Mouse (Mus musculus): Measurements from ENCODE around the gene Atp6v1fnb. TPM values are rescaled to one million over a fixed set of nuclear protein-coding genes. Genes with fewer than 3 reads are reported as not detected.

Atp6v1fnb gene
- polyA plus RNA-seq, 1 experiment from 2014 or later = 0.29 TPM

GRCm38 (mm10) chr6:29500177-29500576, 28.9 kb downstream of the Atp6v1fnb start:
- Histone ChIP-seq H3K4me1 (replicated peaks; ENCODE audit: control insufficient read depth, insufficient read depth, low read length) (no peaks in the 10 kb centered on the region), H3K27ac (ENCODE audit: low read depth, low read length) (no peak overlapping the region), H3K4me3 (ENCODE audit: low read depth, low read length) (no peak overlapping the region), H3K9ac (ENCODE audit: low read length) (no peak overlapping the region), H3K9me3 (ENCODE audit: control insufficient read depth, low read length) (no peaks in the 10 kb centered on the region), H3K27me3 (ENCODE audit: control insufficient read depth, insufficient read depth, low read length) (peaks cover 15% of the 10 kb centered on the region), H3K36me3 (ENCODE audit: control insufficient read depth, insufficient read depth, low read length) (no peaks in the 10 kb centered on the region), H3K4me2 (ENCODE audit: low read depth, low read length, severe bottlenecking) (no peak overlapping the region)
- ATAC-seq (replicated peaks; ENCODE audit: low FRiP score) = no peak
- 92% methylated on average over 7 of the region's 7 CpGs for WGBS
- DNase-seq (ENCODE audit: low spot score) = no peak

GRCm38 (mm10) chr6:29500810-29501209, 29.6 kb downstream of the Atp6v1fnb start:
- Histone ChIP-seq H3K4me2 (ENCODE audit: low read depth, low read length, severe bottlenecking) (no peak overlapping the region), H3K9me3 (ENCODE audit: control insufficient read depth, low read length) (no peaks in the 10 kb centered on the region), H3K27ac (ENCODE audit: low read depth, low read length) (no peak overlapping the region), H3K9ac (ENCODE audit: low read length) (no peak overlapping the region), H3K4me1 (replicated peaks; ENCODE audit: control insufficient read depth, insufficient read depth, low read length) (no peaks in the 10 kb centered on the region), H3K36me3 (ENCODE audit: control insufficient read depth, insufficient read depth, low read length) (no peaks in the 10 kb centered on the region), H3K27me3 (ENCODE audit: control insufficient read depth, insufficient read depth, low read length) (peaks cover 13% of the 10 kb centered on the region), H3K4me3 (ENCODE audit: low read depth, low read length) (no peak overlapping the region)
- 87% methylated on average over 6 of the region's 6 CpGs for WGBS
- DNase-seq (ENCODE audit: low spot score) = no peak
- no peak for ATAC-seq (replicated peaks; ENCODE audit: low FRiP score)

- DNase-seq (ENCODE audit: low spot score) = no peak
- H3K4me1 ChIP-seq (replicated peaks; ENCODE audit: control insufficient read depth, insufficient read depth, low read length) = no peaks in the 10 kb centered on the region
- H3K27me3 ChIP-seq (ENCODE audit: control insufficient read depth, insufficient read depth, low read length) = peaks cover 12% of the 10 kb centered on the region
- ATAC-seq (replicated peaks; ENCODE audit: low FRiP score) = no peak
- H3K27ac ChIP-seq (ENCODE audit: low read depth, low read length) = no peak overlapping the region
- no peak overlapping the region for H3K4me3 ChIP-seq (ENCODE audit: low read depth, low read length)
- H3K4me2 ChIP-seq (ENCODE audit: low read depth, low read length, severe bottlenecking) = no peak overlapping the region
- H3K36me3 ChIP-seq (ENCODE audit: control insufficient read depth, insufficient read depth, low read length) = no peaks in the 10 kb centered on the region
- no peaks in the 10 kb centered on the region for H3K9me3 ChIP-seq (ENCODE audit: control insufficient read depth, low read length)
- H3K9ac ChIP-seq (ENCODE audit: low read length) = no peak overlapping the region
- 93% methylated on average over 1 of the region's 1 CpGs for WGBS
Observed at GRCm38 (mm10) chr6:29501599-29501998, 30.4 kb downstream of the Atp6v1fnb start.

GRCm38 (mm10) chr6:29505493-29505892, 34.3 kb downstream of the Atp6v1fnb start:
- Histone ChIP-seq H3K9me3 (ENCODE audit: control insufficient read depth, low read length) (no peaks in the 10 kb centered on the region), H3K4me3 (ENCODE audit: low read depth, low read length) (no peak overlapping the region), H3K4me2 (ENCODE audit: low read depth, low read length, severe bottlenecking) (no peak overlapping the region), H3K36me3 (ENCODE audit: control insufficient read depth, insufficient read depth, low read length) (no peaks in the 10 kb centered on the region), H3K4me1 (replicated peaks; ENCODE audit: control insufficient read depth, insufficient read depth, low read length) (peaks cover 5% of the 10 kb centered on the region; the same call in 1 of the 2 replicates), H3K27me3 (ENCODE audit: control insufficient read depth, insufficient read depth, low read length) (peaks cover 27% of the 10 kb centered on the region), H3K9ac (ENCODE audit: low read length) (no peak overlapping the region), H3K27ac (ENCODE audit: low read depth, low read length) (no peak overlapping the region)
- DNase-seq (ENCODE audit: low spot score) = no peak
- no peak for ATAC-seq (replicated peaks; ENCODE audit: low FRiP score)
- WGBS = 82% methylated on average over 5 of the region's 5 CpGs

- Histone ChIP-seq H3K4me3 (ENCODE audit: low read depth, low read length) (peak overlapping the region; percentile 39), H3K4me1 (replicated peaks; ENCODE audit: control insufficient read depth, insufficient read depth, low read length) (peaks cover 5% of the 10 kb centered on the region; the same call in 1 of the 2 replicates), H3K36me3 (ENCODE audit: control insufficient read depth, insufficient read depth, low read length) (no peaks in the 10 kb centered on the region), H3K9ac (ENCODE audit: low read length) (no peak overlapping the region), H3K27me3 (ENCODE audit: control insufficient read depth, insufficient read depth, low read length) (peaks cover 27% of the 10 kb centered on the region), H3K27ac (ENCODE audit: low read depth, low read length) (no peak overlapping the region), H3K4me2 (ENCODE audit: low read depth, low read length, severe bottlenecking) (peak overlapping the region; percentile 60; the same call in 1 of the 2 replicates), H3K9me3 (ENCODE audit: control insufficient read depth, low read length) (no peaks in the 10 kb centered on the region)
- no peak for DNase-seq (ENCODE audit: low spot score)
- 26% methylated on average over 8 of the region's 8 CpGs for WGBS
- ATAC-seq (replicated peaks; ENCODE audit: low FRiP score) = no peak
Observed at GRCm38 (mm10) chr6:29506834-29507233, 35.6 kb downstream of the Atp6v1fnb start.

- H3K4me3 ChIP-seq (ENCODE audit: low read depth, low read length) = peak within 1 kb of the TSS; percentile 39
- ATAC-seq (replicated peaks; ENCODE audit: low FRiP score) = peak; percentile 49; the same call in 1 of the 2 replicates
- H3K9ac ChIP-seq (ENCODE audit: low read length) = peak within 1 kb of the TSS; percentile 52
- H3K27me3 ChIP-seq (ENCODE audit: control insufficient read depth, insufficient read depth, low read length) = peaks cover 27% of the 10 kb centered on the region
- peak; percentile 71 for DNase-seq (ENCODE audit: low spot score)
- peak within 1 kb of the TSS; percentile 60 for H3K4me2 ChIP-seq (ENCODE audit: low read depth, low read length, severe bottlenecking)
- H3K36me3 ChIP-seq (ENCODE audit: control insufficient read depth, insufficient read depth, low read length) = no peaks in the 10 kb centered on the region
- no peak within 1 kb of the TSS for H3K27ac ChIP-seq (ENCODE audit: low read depth, low read length)
- no peaks in the 10 kb centered on the region for H3K9me3 ChIP-seq (ENCODE audit: control insufficient read depth, low read length)
- peaks cover 5% of the 10 kb centered on the region; the same call in 1 of the 2 replicates for H3K4me1 ChIP-seq (replicated peaks; ENCODE audit: control insufficient read depth, insufficient read depth, low read length)
- 2% methylated on average over 45 of the region's 47 CpGs for WGBS
Observed at GRCm38 (mm10) chr6:29507447-29508309, 36.4 kb downstream of the Atp6v1fnb start, which contains the start of gene Kcp. Gene Kcp (minus strand): TSS chr6:29507952.

- Histone ChIP-seq H3K36me3 (ENCODE audit: control insufficient read depth, insufficient read depth, low read length) (no peaks in the 10 kb centered on the region), H3K9ac (ENCODE audit: low read length) (no peak overlapping the region), H3K4me2 (ENCODE audit: low read depth, low read length, severe bottlenecking) (no peak overlapping the region), H3K4me3 (ENCODE audit: low read depth, low read length) (no peak overlapping the region), H3K27ac (ENCODE audit: low read depth, low read length) (no peak overlapping the region), H3K4me1 (replicated peaks; ENCODE audit: control insufficient read depth, insufficient read depth, low read length) (peaks cover 10% of the 10 kb centered on the region; the same call in 1 of the 2 replicates), H3K27me3 (ENCODE audit: control insufficient read depth, insufficient read depth, low read length) (peaks cover 27% of the 10 kb centered on the region), H3K9me3 (ENCODE audit: control insufficient read depth, low read length) (no peaks in the 10 kb centered on the region)
- DNase-seq (ENCODE audit: low spot score) (no peak), ATAC-seq (replicated peaks; ENCODE audit: low FRiP score) (no peak)
- whole genome bisulfite sequencing = 39% methylated on average over 2 of the region's 2 CpGs
Observed at GRCm38 (mm10) chr6:29509086-29509485, 37.8 kb downstream of the Atp6v1fnb start.

GRCm38 (mm10) chr6:29513284-29513683, 42.0 kb downstream of the Atp6v1fnb start:
- Histone ChIP-seq H3K9ac (ENCODE audit: low read length) (peak overlapping the region; percentile 20; the same call in 1 of the 2 replicates), H3K4me2 (ENCODE audit: low read depth, low read length, severe bottlenecking) (peak overlapping the region; percentile 44), H3K27ac (ENCODE audit: low read depth, low read length) (0 out of 2 replicates have a peak overlapping the region, but pooled peaks have one; percentile 31), H3K9me3 (ENCODE audit: control insufficient read depth, low read length) (no peaks in the 10 kb centered on the region), H3K36me3 (ENCODE audit: control insufficient read depth, insufficient read depth, low read length) (no peaks in the 10 kb centered on the region), H3K4me3 (ENCODE audit: low read depth, low read length) (peak overlapping the region; percentile 6; the same call in 1 of the 2 replicates), H3K27me3 (ENCODE audit: control insufficient read depth, insufficient read depth, low read length) (peaks cover 7% of the 10 kb centered on the region), H3K4me1 (replicated peaks; ENCODE audit: control insufficient read depth, insufficient read depth, low read length) (peaks cover 4% of the 10 kb centered on the region; the same call in 1 of the 2 replicates)
- under 1% methylated on average over 11 of the region's 11 CpGs for WGBS
- ATAC-seq (replicated peaks; ENCODE audit: low FRiP score) (peak; percentile 74), DNase-seq (ENCODE audit: low spot score) (peak; percentile 77)
